29 mouse cellular contexts compared by ENCODE assay signal in the genomic region with DNA sequence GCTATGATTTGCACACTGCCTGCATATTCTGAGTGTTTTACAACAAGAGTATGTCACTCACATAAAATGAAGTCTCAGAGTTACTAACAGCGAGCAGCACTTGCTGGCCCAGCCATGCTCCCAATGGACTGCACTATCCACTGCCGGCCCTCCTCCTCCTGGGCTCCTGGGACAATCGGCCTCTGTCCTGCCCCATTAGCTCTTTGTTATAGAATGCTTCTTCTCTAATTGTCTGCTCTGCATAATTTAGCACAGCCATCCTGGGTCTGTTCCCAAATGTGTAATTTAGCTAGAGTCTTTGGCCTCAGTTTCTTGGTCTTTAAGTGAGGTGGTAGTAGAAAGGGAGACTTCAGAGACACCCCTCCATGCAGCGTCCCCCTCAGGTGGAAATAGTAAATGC.
DNase-seq lines count a peak whose midpoint lies in the region; ATAC-seq lines count a peak whose summit lies in the region.
"Had no signal": no experiment of that assay in that cellular context is flagged by ENCODE, and none has a peak within 500 bp of the region (broad histone marks: within the 10 kb centered on the region; RNA-seq: fewer than 3 reads in every experiment).

No protein-coding gene starts in this region.

- ATAC-seq in hindbrain, embryonic 13.5 days (ENCODE audit: low FRiP score): no peak
- ATAC-seq in neural tube, embryonic 13.5 days (ENCODE audit: low read depth): no peak
- no peak for ATAC-seq in neural tube, embryonic 15.5 days (ENCODE audit: low FRiP score)
- ATAC-seq: activated CD4-positive, CD25-positive, alpha-beta regulatory T cell, adult 4 months; CD4-positive, CD25-positive, alpha-beta regulatory T cell, adult 4 months; forebrain, embryonic 16.5 days; hindbrain, embryonic 16.5 days; intestine, embryonic 15.5 days had no signal

- 0 out of 2 replicates have a peak, but pooled peaks cover 10% of the 10 kb centered on the region for H3K27me3 ChIP-seq in hindbrain, embryonic 10.5 days (ENCODE audit: insufficient read depth, poor library complexity, severe bottlenecking)
- peaks cover 25% of the 10 kb centered on the region for H3K27me3 ChIP-seq in hindbrain, embryonic 13.5 days
- H3K27me3 ChIP-seq in neural tube, embryonic 13.5 days: peaks cover 17% of the 10 kb centered on the region; the same call in 1 of the 2 replicates
- no peaks in the 10 kb centered on the region for H3K27me3 ChIP-seq in neural tube, embryonic 15.5 days (replicated peaks)
- H3K27me3 ChIP-seq: intestine, embryonic 15.5 days had no signal

- H3K36me3 ChIP-seq in hindbrain, embryonic 10.5 days: no peaks in the 10 kb centered on the region
- H3K36me3 ChIP-seq in hindbrain, embryonic 13.5 days: no peaks in the 10 kb centered on the region
- no peaks in the 10 kb centered on the region for H3K36me3 ChIP-seq in neural tube, embryonic 13.5 days
- no peaks in the 10 kb centered on the region for H3K36me3 ChIP-seq in neural tube, embryonic 15.5 days
- H3K36me3 ChIP-seq: embryonic facial prominence, embryonic 10.5 days; embryonic facial prominence, embryonic 13.5 days; heart, embryonic 10.5 days; heart, embryonic 13.5 days; hindbrain, embryonic 12.5 days; intestine, embryonic 15.5 days had no signal

- no peaks in the 10 kb centered on the region for H3K9me3 ChIP-seq in hindbrain, embryonic 10.5 days
- no peaks in the 10 kb centered on the region for H3K9me3 ChIP-seq in hindbrain, embryonic 13.5 days
- H3K9me3 ChIP-seq in neural tube, embryonic 13.5 days: no peaks in the 10 kb centered on the region
- H3K9me3 ChIP-seq in neural tube, embryonic 15.5 days (replicated peaks): no peaks in the 10 kb centered on the region
- H3K9me3 ChIP-seq: embryonic facial prominence, embryonic 10.5 days; embryonic facial prominence, embryonic 13.5 days; heart, embryonic 10.5 days; heart, embryonic 13.5 days; hindbrain, embryonic 12.5 days; intestine, embryonic 15.5 days had no signal

- peaks cover 28% of the 10 kb centered on the region for H3K4me1 ChIP-seq in hindbrain, embryonic 10.5 days (replicated peaks)
- H3K4me1 ChIP-seq in hindbrain, embryonic 13.5 days (replicated peaks): peaks cover 31% of the 10 kb centered on the region
- H3K4me1 ChIP-seq in neural tube, embryonic 13.5 days (replicated peaks): peaks cover 23% of the 10 kb centered on the region
- peaks cover 20% of the 10 kb centered on the region for H3K4me1 ChIP-seq in neural tube, embryonic 15.5 days
- H3K4me1 ChIP-seq: heart, embryonic 13.5 days; intestine, embryonic 15.5 days had no signal

- H3K4me3 ChIP-seq in hindbrain, embryonic 10.5 days: no peak overlapping the region
- no peak overlapping the region for H3K4me3 ChIP-seq in hindbrain, embryonic 13.5 days
- H3K4me3 ChIP-seq in neural tube, embryonic 13.5 days: no peak overlapping the region
- H3K4me3 ChIP-seq in neural tube, embryonic 15.5 days (replicated peaks): no peak overlapping the region
- H3K4me3 ChIP-seq: embryonic facial prominence, embryonic 10.5 days; embryonic facial prominence, embryonic 13.5 days; erythroblast, embryonic 14.5 days; heart, adult 2 months; heart, embryonic 10.5 days; heart, embryonic 13.5 days; hindbrain, embryonic 12.5 days; intestine, embryonic 15.5 days had no signal

- H3K9ac ChIP-seq in hindbrain, embryonic 13.5 days: no peak overlapping the region
- H3K9ac ChIP-seq in neural tube, embryonic 13.5 days: no peak overlapping the region
- H3K9ac ChIP-seq in neural tube, embryonic 15.5 days (replicated peaks): no peak overlapping the region
- H3K9ac ChIP-seq: embryonic facial prominence, embryonic 13.5 days; heart, embryonic 13.5 days; hindbrain, embryonic 12.5 days; intestine, embryonic 15.5 days had no signal

- 0 out of 2 replicates have a peak overlapping the region, but pooled peaks have one; percentile 8 for H3K27ac ChIP-seq in hindbrain, embryonic 10.5 days
- no peak overlapping the region for H3K27ac ChIP-seq in hindbrain, embryonic 13.5 days
- H3K27ac ChIP-seq in neural tube, embryonic 13.5 days (replicated peaks): 0 out of 2 replicates have a peak overlapping the region, but pooled peaks have one; percentile 3
- H3K27ac ChIP-seq in neural tube, embryonic 15.5 days (replicated peaks): no peak overlapping the region
- H3K27ac ChIP-seq: embryonic facial prominence, embryonic 10.5 days; embryonic facial prominence, embryonic 13.5 days; heart, adult 2 months; heart, embryonic 10.5 days; heart, embryonic 13.5 days; hindbrain, embryonic 12.5 days; intestine, embryonic 15.5 days had no signal

- 62% methylated on average over 4 of the region's 4 CpGs for WGBS in hindbrain, embryonic 10.5 days
- 36% methylated on average over 4 of the region's 4 CpGs for WGBS in hindbrain, embryonic 13.5 days
- 24% methylated on average over 4 of the region's 4 CpGs for WGBS in neural tube, embryonic 13.5 days
- WGBS in neural tube, embryonic 15.5 days: 21% methylated on average over 4 of the region's 4 CpGs

- H3K4me2 ChIP-seq in hindbrain, embryonic 13.5 days: no peak overlapping the region
- no peak overlapping the region for H3K4me2 ChIP-seq in neural tube, embryonic 13.5 days
- H3K4me2 ChIP-seq in neural tube, embryonic 15.5 days: no peak overlapping the region
- H3K4me2 ChIP-seq: embryonic facial prominence, embryonic 13.5 days; heart, embryonic 13.5 days; hindbrain, embryonic 12.5 days; intestine, embryonic 15.5 days had no signal

- no peak for DNase-seq in hindbrain, embryonic 10.5 days (ENCODE audit: low spot score)
- peak; percentile 28 for DNase-seq in retina, embryonic 14.5 days (ENCODE audit: low spot score)
- DNase-seq in cerebellum, postnatal 36 days: no peak
- DNase-seq: adrenal gland, postnatal 10 days; adrenal gland, postnatal 36 days; cerebellum, adult 11 months; cerebellum, adult 2 months; cerebellum, adult 9-11 months; cerebellum, postnatal 25 days; embryo, embryonic 11 days; gastrocnemius, postnatal 10 days; gastrocnemius, postnatal 36 days; heart, adult 2 months; heart, postnatal 14 days; heart, postnatal 4 days had no signal

Comparison
In these comparisons a context has a peak if more than half of its experiments do, and no peak if none do; other contexts are left out.
1. H3K27ac ChIP-seq: peak in hindbrain, embryonic 10.5 days (single experiment) and neural tube, embryonic 13.5 days (single experiment); none in hindbrain, embryonic 13.5 days (single experiment) and neural tube, embryonic 15.5 days (single experiment).